Mouse (Mus musculus): ENCODE measurements around the gene Ei24. TPM values are rescaled to one million over a fixed set of nuclear protein-coding genes. Genes with fewer than 3 reads are reported as not detected.

Gene Ei24
- polyA plus RNA-seq, 1 experiment from 2014 or later: 106 TPM

DNA sequence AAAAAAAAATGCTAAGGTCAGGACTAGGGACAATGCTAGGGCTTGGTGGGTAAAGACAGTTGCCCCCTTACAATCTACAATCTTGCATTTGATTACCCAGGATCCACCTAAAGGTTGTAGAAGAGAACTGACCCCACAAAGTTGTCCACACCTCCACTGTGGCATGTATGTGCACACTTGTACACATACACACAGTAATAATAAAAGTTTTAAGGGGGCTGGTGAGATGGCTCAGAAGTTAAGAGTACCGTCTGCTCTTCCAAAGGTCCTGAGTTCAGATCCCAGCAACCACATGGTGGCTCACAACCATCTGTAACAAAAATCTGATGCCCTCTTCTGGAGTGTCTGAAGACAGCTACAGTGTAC is 28.2 kb downstream of the Ei24 start:
- no peaks in the 10 kb centered on the region for H3K27me3 ChIP-seq
- ATAC-seq (ENCODE audit: borderline replicate concordance, extremely low read depth, low FRiP score, low TSS enrichment): no peak
- peak overlapping the region; percentile 67 for H3K4me2 ChIP-seq
- H3K36me3 ChIP-seq: peaks cover 7% of the 10 kb centered on the region
- WGBS: 95% methylated on average over 1 of the region's 1 CpGs
- H3K9me3 ChIP-seq: no peaks in the 10 kb centered on the region
- H3K4me1 ChIP-seq: peaks cover 15% of the 10 kb centered on the region
- peak overlapping the region; percentile 80 for H3K4me3 ChIP-seq
- H3K9ac ChIP-seq: peak overlapping the region; percentile 71; the same call in 1 of the 2 replicates
- H3K27ac ChIP-seq: no peak overlapping the region

DNA sequence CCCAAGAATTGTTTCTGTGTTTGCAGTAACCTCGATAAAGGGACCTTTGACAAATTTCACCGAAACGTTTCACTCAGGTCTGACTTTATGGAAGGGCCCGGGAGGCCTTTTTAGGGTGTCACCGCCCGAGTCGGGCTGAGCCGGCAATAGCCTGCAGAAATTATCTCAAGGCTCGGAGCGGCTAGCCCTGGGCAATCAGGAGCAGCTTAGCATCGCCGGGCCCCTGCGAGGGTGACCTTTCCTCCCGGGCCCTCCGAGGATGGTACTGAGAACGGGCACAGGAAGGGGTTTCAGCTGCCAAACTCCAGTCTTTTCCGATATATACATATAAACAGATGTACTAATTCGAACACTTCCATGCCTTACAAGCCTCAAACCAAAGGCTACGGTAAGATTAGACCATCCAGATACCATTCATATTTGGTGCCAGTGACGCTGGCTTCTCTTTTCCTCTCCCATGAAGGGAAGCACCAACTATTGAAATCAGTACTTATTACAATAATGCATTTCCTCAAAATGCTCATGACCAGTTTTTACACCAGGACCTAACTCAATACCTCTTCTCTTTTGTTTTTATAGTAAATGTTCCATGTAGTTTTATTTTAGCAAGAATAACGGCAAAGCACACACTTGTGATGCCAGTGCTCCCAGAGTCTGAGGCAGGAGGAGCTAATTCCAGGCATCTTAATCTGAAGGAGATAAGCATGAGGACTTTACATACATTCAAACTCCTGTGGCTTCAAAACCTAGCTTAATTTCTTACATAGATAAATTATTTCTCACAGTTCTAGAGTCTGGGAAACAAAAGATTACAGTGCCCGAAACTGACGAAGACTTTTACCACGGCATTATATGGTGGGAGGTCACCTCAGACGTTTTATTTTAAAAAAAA is 28.8 kb downstream of the Ei24 start:
- peak overlapping the region; percentile 80 for H3K4me3 ChIP-seq
- peak overlapping the region; percentile 67 for H3K4me2 ChIP-seq
- peaks cover 15% of the 10 kb centered on the region for H3K4me1 ChIP-seq
- peak overlapping the region; percentile 71 for H3K9ac ChIP-seq
- H3K27ac ChIP-seq: peak overlapping the region; percentile 79
- peaks cover 11% of the 10 kb centered on the region for H3K36me3 ChIP-seq
- H3K9me3 ChIP-seq: no peaks in the 10 kb centered on the region
- H3K27me3 ChIP-seq: no peaks in the 10 kb centered on the region
- peak; percentile 7; the same call in 1 of the 2 replicates for ATAC-seq (ENCODE audit: borderline replicate concordance, extremely low read depth, low FRiP score, low TSS enrichment)
- WGBS: 12% methylated on average over 25 of the region's 25 CpGs

- H3K27me3 ChIP-seq: no peaks in the 10 kb centered on the region
- peak; percentile 100 for ATAC-seq (ENCODE audit: borderline replicate concordance, extremely low read depth, low FRiP score, low TSS enrichment)
- peak within 1 kb of the TSS; percentile 80 for H3K4me3 ChIP-seq
- H3K9ac ChIP-seq: peak within 1 kb of the TSS; percentile 81
- peaks cover 18% of the 10 kb centered on the region for H3K36me3 ChIP-seq
- H3K9me3 ChIP-seq: no peaks in the 10 kb centered on the region
- peak within 1 kb of the TSS; percentile 78 for H3K4me2 ChIP-seq
- peaks cover 15% of the 10 kb centered on the region for H3K4me1 ChIP-seq
- WGBS: under 1% methylated on average over 60 of the region's 60 CpGs
- H3K27ac ChIP-seq: peak within 1 kb of the TSS; percentile 79
Measured at GRCm38 (mm10) chr9:36767203-36768143, 29.7 kb downstream of the Ei24 start, which contains the start of gene Stt3a. Stt3a (minus strand) TSS chr9:36767679.

GRCm38 (mm10) chr9:36764378-36764777 is 32.8 kb downstream of the Ei24 start:
- 88% methylated on average over 1 of the region's 1 CpGs for WGBS
- no peak overlapping the region for H3K27ac ChIP-seq
- no peak overlapping the region for H3K4me2 ChIP-seq
- peaks cover 15% of the 10 kb centered on the region for H3K4me1 ChIP-seq
- no peaks in the 10 kb centered on the region for H3K27me3 ChIP-seq
- no peaks in the 10 kb centered on the region for H3K9me3 ChIP-seq
- no peak for ATAC-seq (ENCODE audit: borderline replicate concordance, extremely low read depth, low FRiP score, low TSS enrichment)
- H3K4me3 ChIP-seq: no peak overlapping the region
- peaks cover 37% of the 10 kb centered on the region for H3K36me3 ChIP-seq
- no peak overlapping the region for H3K9ac ChIP-seq

Other genes starting within 250 kb of the Ei24 start
- gene Gm17689, start 214.8 kb downstream of the Ei24 start, polyA plus RNA-seq (2015; fragmentation: Nextera tagmentation; extraction: Ambion mirVana): not detected in 2 replicates
- not detected in 2 replicates for gene A630095E13Rik, start 154.0 kb downstream of the Ei24 start, polyA plus RNA-seq (2015; fragmentation: Nextera tagmentation; extraction: Ambion mirVana)
- 0.05 TPM in 1 of 2 replicates, not detected in the other for gene Acrv1, start 104.2 kb downstream of the Ei24 start, polyA plus RNA-seq (2015; fragmentation: Nextera tagmentation; extraction: Ambion mirVana)
- 36.3 and 36.8 TPM in 2 replicates for gene Chek1, start 70.3 kb downstream of the Ei24 start, polyA plus RNA-seq (2015; fragmentation: Nextera tagmentation; extraction: Ambion mirVana)
- gene Stt3a, start 29.7 kb downstream of the Ei24 start, polyA plus RNA-seq (2015; fragmentation: Nextera tagmentation; extraction: Ambion mirVana): 280 and 282 TPM in 2 replicates
- 3.1 and 3.8 TPM in 2 replicates for gene Fez1, start 24.5 kb upstream of the Ei24 start, polyA plus RNA-seq (2015; fragmentation: Nextera tagmentation; extraction: Ambion mirVana)

All from lung, embryonic 15.5 days (tissue).